ENCODE assay signal across 22 mouse cellular contexts in the genomic region with DNA sequence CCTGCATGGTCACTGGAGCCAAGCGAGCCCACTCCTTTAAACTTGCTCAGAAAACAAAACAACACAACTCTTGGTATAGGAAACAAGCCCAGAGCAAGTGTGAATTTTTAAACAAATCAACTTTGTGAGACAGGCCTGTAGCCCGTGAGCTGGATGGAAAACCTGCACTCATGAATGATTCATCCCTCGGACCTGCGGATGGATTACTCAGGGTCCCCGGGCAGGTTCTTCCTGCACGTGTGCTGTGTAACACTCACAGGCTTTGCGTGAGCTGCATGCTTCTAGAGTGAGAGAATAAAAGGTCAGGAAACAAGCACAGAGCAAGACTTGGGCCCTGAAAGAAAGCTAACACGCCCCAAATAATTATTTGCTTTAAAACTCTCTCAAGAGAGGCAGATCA.
DNase-seq lines count a peak whose midpoint lies in the region; ATAC-seq and TF ChIP-seq lines count a peak whose summit lies in the region.
"Had no signal": no experiment of that assay in that cellular context is flagged by ENCODE, and none has a peak within 500 bp of the region (broad histone marks: within the 10 kb centered on the region; RNA-seq: fewer than 3 reads in every experiment).

No protein-coding gene starts in this region.

- 60% methylated on average over 8 of the region's 8 CpGs for whole genome bisulfite sequencing in intestine, embryonic 15.5 days
- 50% methylated on average over 8 of the region's 8 CpGs for WGBS in intestine, postnatal 0 days
- 65% methylated on average over 8 of the region's 8 CpGs for WGBS in limb, embryonic 14.5 days

- H3K4me2 ChIP-seq in intestine, embryonic 15.5 days (replicated peaks) = no peak overlapping the region
- no peak overlapping the region for H3K4me2 ChIP-seq in intestine, postnatal 0 days (replicated peaks; ENCODE audit: low read depth)
- H3K4me2 ChIP-seq in limb, embryonic 14.5 days (replicated peaks; ENCODE audit: low read depth, low read length, severe bottlenecking) = no peak overlapping the region
- H3K4me2 ChIP-seq: forebrain, embryonic 12.5 days; heart, embryonic 11.5 days; hindbrain, embryonic 13.5 days; neural tube, embryonic 12.5 days had no signal

- no peak for TF ChIP-seq CTCF in intestine, postnatal 0 days (IDR thresholded peaks at IDR 0.05; ENCODE audit: low read depth)

- peaks cover 34% of the 10 kb centered on the region for H3K4me1 ChIP-seq in intestine, embryonic 15.5 days (replicated peaks)
- peaks cover 6% of the 10 kb centered on the region for H3K4me1 ChIP-seq in intestine, postnatal 0 days (replicated peaks; ENCODE audit: control insufficient read depth, insufficient read depth, low read length)
- peaks cover 39% of the 10 kb centered on the region for H3K4me1 ChIP-seq in limb, embryonic 14.5 days (ENCODE audit: control insufficient read depth, insufficient read depth, low read length)
- H3K4me1 ChIP-seq: neural tube, embryonic 12.5 days had no signal

- no peak for TF ChIP-seq POLR2A in limb, embryonic 14.5 days (IDR thresholded peaks at IDR 0.05; ENCODE audit: borderline replicate concordance, extremely low read depth, insufficient read depth, insufficient read length)

- H3K9ac ChIP-seq in intestine, embryonic 15.5 days = no peak overlapping the region
- H3K9ac ChIP-seq in intestine, postnatal 0 days (ENCODE audit: low read depth, low read length) = no peak overlapping the region
- no peak overlapping the region for H3K9ac ChIP-seq in limb, embryonic 14.5 days (ENCODE audit: low read depth, low read length, severe bottlenecking)
- H3K9ac ChIP-seq: forebrain, embryonic 12.5 days; hindbrain, embryonic 13.5 days; neural tube, embryonic 12.5 days had no signal

- H3K9me3 ChIP-seq in intestine, embryonic 15.5 days = no peaks in the 10 kb centered on the region
- H3K9me3 ChIP-seq in intestine, postnatal 0 days (ENCODE audit: control insufficient read depth) = no peaks in the 10 kb centered on the region
- H3K9me3 ChIP-seq in limb, embryonic 14.5 days (ENCODE audit: control insufficient read depth, low read length) = no peaks in the 10 kb centered on the region
- H3K9me3 ChIP-seq: forebrain, embryonic 12.5 days; hindbrain, embryonic 13.5 days; megakaryocyte, embryonic 14.5 days; neural tube, embryonic 12.5 days had no signal

- H3K36me3 ChIP-seq in intestine, embryonic 15.5 days = no peaks in the 10 kb centered on the region
- H3K36me3 ChIP-seq in intestine, postnatal 0 days (ENCODE audit: control insufficient read depth, insufficient read depth) = no peaks in the 10 kb centered on the region
- H3K36me3 ChIP-seq in limb, embryonic 14.5 days (ENCODE audit: control insufficient read depth, insufficient read depth, low read length) = no peaks in the 10 kb centered on the region
- H3K36me3 ChIP-seq: forebrain, embryonic 12.5 days; hindbrain, embryonic 13.5 days; neural tube, embryonic 12.5 days had no signal

- H3K27ac ChIP-seq in intestine, embryonic 15.5 days = no peak overlapping the region
- H3K27ac ChIP-seq in intestine, postnatal 0 days (ENCODE audit: low read depth, low read length) = no peak overlapping the region
- 0 out of 2 replicates have a peak overlapping the region, but pooled peaks have one; percentile 14 for H3K27ac ChIP-seq in limb, embryonic 14.5 days (replicated peaks; ENCODE audit: low read depth, low read length)
- H3K27ac ChIP-seq: forebrain, embryonic 12.5 days; hindbrain, embryonic 13.5 days; layer of hippocampus, adult 2 months; neural tube, embryonic 12.5 days had no signal

- no peak overlapping the region for H3K4me3 ChIP-seq in intestine, embryonic 15.5 days (replicated peaks)
- H3K4me3 ChIP-seq in intestine, postnatal 0 days (ENCODE audit: low read depth, low read length) = no peak overlapping the region
- H3K4me3 ChIP-seq in limb, embryonic 14.5 days (replicated peaks; ENCODE audit: low read length) = no peak overlapping the region
- H3K4me3 ChIP-seq: forebrain, embryonic 12.5 days; hindbrain, embryonic 13.5 days; layer of hippocampus, adult 2 months; megakaryocyte, embryonic 14.5 days; neural tube, embryonic 12.5 days had no signal

- H3K27me3 ChIP-seq in intestine, embryonic 15.5 days (replicated peaks) = no peaks in the 10 kb centered on the region
- H3K27me3 ChIP-seq in intestine, postnatal 0 days (replicated peaks; ENCODE audit: control insufficient read depth, insufficient read depth, low read length) = no peaks in the 10 kb centered on the region
- H3K27me3 ChIP-seq in limb, embryonic 14.5 days (ENCODE audit: control insufficient read depth, insufficient read depth, low read length) = no peaks in the 10 kb centered on the region
- H3K27me3 ChIP-seq: forebrain, embryonic 12.5 days; hindbrain, embryonic 13.5 days; megakaryocyte, embryonic 14.5 days; neural tube, embryonic 12.5 days had no signal

- ATAC-seq in intestine, embryonic 15.5 days = 0 out of 2 replicates have a peak, but pooled peaks have one; percentile 51
- no peak for ATAC-seq in intestine, postnatal 0 days
- ATAC-seq in limb, embryonic 14.5 days (ENCODE audit: low FRiP score, low read depth) = no peak
- ATAC-seq: activated CD4-positive, CD25-positive, alpha-beta regulatory T cell, adult 4 months had no signal

- DNase-seq in 3134 (ENCODE audit: extremely low read depth, insufficient read length, low spot score) = peak; percentile 59
- peak; percentile 82 for DNase-seq in NIH3T3 (ENCODE audit: low read depth)
- no peak for DNase-seq in limb, embryonic 14.5 days (ENCODE audit: low spot score)
- DNase-seq in T-cell, adult 2 months (ENCODE audit: low spot score) = no peak
- DNase-seq in spleen, postnatal 10 days (ENCODE audit: low spot score in 2 of 2) = no peak
- DNase-seq: adrenal gland, postnatal 36 days; cerebellum, adult 2 months; heart, postnatal 14 days; kidney, adult 2 months; left cerebral cortex, postnatal 4 days; lung, postnatal 14 days; spleen, adult 18-20 months; thymus, postnatal 36 days had no signal

Comparison
In these comparisons a context has a peak if more than half of its experiments do, and no peak if none do; other contexts are left out.
1. DNase-seq: peak in 3134 (single experiment) and NIH3T3 (single experiment); none in limb, embryonic 14.5 days (single experiment), T-cell, adult 2 months (single experiment) and spleen, postnatal 10 days (0 of 2).